Mouse (Mus musculus) stomach, postnatal 0 days (tissue): ENCODE measurements around the gene Tc2n.

Experiments
- CTCF ChIP-seq: IDR thresholded peaks from 2 replicates; pipeline ENCODE4 v1.5.1; 2016; ENCODE audit warnings: antibody characterized with exemption, low read depth, mild to moderate bottlenecking, moderate library complexity
- EP300 ChIP-seq: optimal IDR thresholded peaks from 2 replicates; pipeline ENCODE3; 2016; ENCODE audit warnings: antibody characterized with exemption

DNA sequence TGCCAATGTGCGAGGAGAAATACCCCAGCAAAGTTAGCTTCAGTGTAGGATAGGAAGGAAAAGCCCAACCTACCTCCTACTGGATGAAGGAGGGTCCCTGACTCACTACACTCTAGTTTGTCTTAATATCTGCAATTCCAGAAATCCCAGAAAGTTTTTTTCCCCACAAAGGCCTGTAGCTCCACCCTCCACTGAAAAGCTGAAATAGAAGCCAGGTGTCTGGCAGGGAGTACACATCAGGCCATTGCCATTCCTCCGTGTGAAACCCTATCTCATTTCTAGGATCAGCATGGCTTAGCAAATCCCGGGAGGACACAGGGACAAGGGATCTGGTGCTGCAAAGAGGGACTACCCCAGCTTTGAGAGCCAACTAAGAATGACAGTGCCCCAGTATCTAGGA lies 44.7 kb upstream of the Tc2n start:
- TF ChIP-seq CTCF (no peak), EP300 (no peak)
